Mouse (Mus musculus) testis, adult 2 months (tissue): ENCODE results near the gene Slc6a13.

Source experiments
- CTCF ChIP-seq: fragments of 200-500 bp; IDR thresholded peaks from 2 replicates; pipeline ENCODE4 v1.5.1; 2012; ENCODE audit warnings: low read depth, mild to moderate bottlenecking, inconsistent platforms, low read length, moderate library complexity; ENCODE audit not compliant: control insufficient read depth, insufficient read depth, insufficient replicate concordance
- POLR2A ChIP-seq: fragments of 200-500 bp; IDR thresholded peaks from 2 replicates; pipeline ENCODE4 v1.6.1; 2012; ENCODE audit warnings: low read depth, mild to moderate bottlenecking, inconsistent platforms, low read length, moderate library complexity; ENCODE audit not compliant: control insufficient read depth

DNA sequence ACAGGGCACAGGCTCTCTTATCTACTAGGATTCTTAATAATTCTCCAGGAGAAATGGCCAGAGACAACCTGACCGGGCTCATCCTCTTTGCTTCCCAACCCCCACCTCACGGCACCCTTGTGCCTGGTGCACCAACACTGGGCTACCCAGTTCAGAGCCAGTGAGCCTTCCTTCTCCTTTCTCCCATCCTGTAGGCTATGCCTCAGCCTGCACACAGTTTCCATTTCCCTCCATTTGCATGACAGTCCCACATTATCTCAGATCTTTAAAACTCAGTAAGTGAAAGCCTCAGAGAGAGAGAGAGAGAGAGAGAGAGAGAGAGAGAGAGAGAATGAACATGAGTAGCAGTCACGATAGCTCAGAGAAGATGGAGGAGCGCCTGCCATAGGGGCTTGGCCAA lies 78.2 kb downstream of the Slc6a13 start:
- TF ChIP-seq POLR2A (no peak), CTCF (no peak)
